Mouse (Mus musculus) intestine, embryonic 14.5 days (tissue): ENCODE results near the gene Drap1. TPM values are rescaled to one million over a fixed set of nuclear protein-coding genes. Genes with fewer than 3 reads are reported as not detected.
A peak's percentile ranks its signal among the peaks of the same experiment; 100 is the strongest.

Source experiments
- ATAC-seq: fragments of 200-750 bp; cut with Nextera tagmentation; replicated peaks from 2 replicates; pipeline ENCODE4 v1.8.0; 2017; ENCODE audit warnings: low read depth, moderate number of reproducible peaks, moderate TSS enrichment, moderate library complexity; ENCODE audit not compliant: low FRiP score, low TSS enrichment
- DNase-seq: peaks from one replicate; pipeline ENCODE4 v3.0.0-alpha.2; 2018; ENCODE audit warnings: low spot score
- H3K27ac ChIP-seq: fragments of 300-500 bp; sonication (generic); 2 replicates; pipeline ENCODE4 v1.5.1; 2014; ENCODE audit warnings: low read depth, mild to moderate bottlenecking, control low read depth
- H3K27me3 ChIP-seq: fragments of 300-500 bp; sonication (generic); replicated peaks from 2 replicates; pipeline ENCODE4 v1.6.1; 2014; ENCODE audit warnings: low read length, control low read depth; ENCODE audit not compliant: control insufficient read depth, insufficient read depth
- H3K36me3 ChIP-seq: fragments of 300-500 bp; sonication (generic); 2 replicates; pipeline ENCODE4 v1.6.1; 2014; ENCODE audit warnings: low read length, control low read depth; ENCODE audit not compliant: control insufficient read depth, insufficient read depth
- H3K4me1 ChIP-seq: fragments of 300-500 bp; sonication (generic); replicated peaks from 2 replicates; pipeline ENCODE4 v1.6.1; 2014; ENCODE audit warnings: low read length, control low read depth, mixed read lengths; ENCODE audit not compliant: control insufficient read depth, insufficient read depth
- H3K4me2 ChIP-seq: fragments of 300-500 bp; sonication (generic); 2 replicates; pipeline ENCODE4 v1.6.1; 2014; ENCODE audit warnings: low read length
- H3K4me3 ChIP-seq: fragments of 300-500 bp; sonication (generic); 2 replicates; pipeline ENCODE4 v1.5.1; 2014; ENCODE audit warnings: low read depth, low read length, control low read depth, mixed read lengths
- H3K9ac ChIP-seq: fragments of 300-500 bp; sonication (generic); 2 replicates; pipeline ENCODE4 v1.6.1; 2014; ENCODE audit warnings: mild to moderate bottlenecking, low read length
- H3K9me3 ChIP-seq: fragments of 300-500 bp; sonication (generic); 2 replicates; pipeline ENCODE4 v1.6.1; 2016; ENCODE audit warnings: low read length, control low read depth; ENCODE audit not compliant: control insufficient read depth
- WGBS: fragments of 180-500 bp; shearing (Covaris S2); extraction: QIAGEN DNeasy Blood & Tissue Kit; methylation state at CpG from one replicate; pipeline ENCODE4 v1.1.7; 2014; 5-methylcytosine and 5-hydroxymethylcytosine counted together
- polyA plus RNA-seq: library from polyadenylated mRNA; unstranded; fragments of >200 nt; fragmentation: Nextera tagmentation; extraction: Ambion mirVana; gene quantifications from 2 replicates; pipeline ENCODE4 v1.2.1, GENCODE M21; 2014

Gene Drap1
- polyA plus RNA-seq, 1 experiment from 2014 or later: 170 TPM

- WGBS: 65% methylated on average over 9 of the region's 9 CpGs
- Histone ChIP-seq H3K9ac (no peak overlapping the region), H3K4me2 (no peak overlapping the region), H3K4me1 (peaks cover 10% of the 10 kb centered on the region; the same call in 1 of the 2 replicates), H3K4me3 (no peak overlapping the region), H3K36me3 (no peaks in the 10 kb centered on the region), H3K27me3 (peaks cover 46% of the 10 kb centered on the region), H3K9me3 (peaks cover 5% of the 10 kb centered on the region; the same call in 1 of the 2 replicates), H3K27ac (no peak overlapping the region)
- ATAC-seq: no peak
- no peak for DNase-seq
Measured at GRCm38 (mm10) chr19:5444371-5444908, 19.7 kb upstream of the Drap1 start.

DNA sequence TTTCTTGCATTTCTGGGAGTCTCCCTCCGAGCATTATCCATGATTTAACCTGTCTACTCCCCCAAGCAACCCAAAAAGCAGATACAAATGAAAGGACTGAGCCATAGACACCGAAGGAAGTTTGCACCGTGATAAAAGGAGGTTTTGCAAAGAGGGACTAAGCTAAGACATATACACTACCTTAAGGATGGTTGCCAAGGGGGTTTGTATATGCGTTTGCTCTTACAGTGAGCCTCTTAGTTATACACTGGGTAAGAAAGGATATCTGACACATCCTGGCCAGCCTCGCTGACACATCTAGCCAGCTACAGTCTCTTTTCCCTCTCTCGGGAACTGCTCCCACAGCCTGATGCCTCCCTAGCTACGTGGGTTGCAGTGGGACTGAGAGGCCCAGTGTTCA is 9.2 kb upstream of the Drap1 start:
- DNase-seq (no peak), ATAC-seq (no peak)
- WGBS: 51% methylated on average over 7 of the region's 7 CpGs
- Histone ChIP-seq H3K4me1 (peaks cover 15% of the 10 kb centered on the region), H3K9ac (peak overlapping the region; percentile 17; the same call in 1 of the 2 replicates), H3K27ac (0 out of 2 replicates have a peak overlapping the region, but pooled peaks have one; percentile 58), H3K4me3 (0 out of 2 replicates have a peak overlapping the region, but pooled peaks have one; percentile 6), H3K27me3 (no peaks in the 10 kb centered on the region), H3K36me3 (no peaks in the 10 kb centered on the region), H3K4me2 (peak overlapping the region; percentile 64), H3K9me3 (no peaks in the 10 kb centered on the region)

- Histone ChIP-seq H3K36me3 (no peaks in the 10 kb centered on the region), H3K9me3 (no peaks in the 10 kb centered on the region), H3K4me3 (peak overlapping the region; percentile 6; the same call in 1 of the 2 replicates), H3K9ac (peak overlapping the region; percentile 17; the same call in 1 of the 2 replicates), H3K27ac (peak overlapping the region; percentile 58; the same call in 1 of the 2 replicates), H3K27me3 (no peaks in the 10 kb centered on the region), H3K4me1 (peaks cover 15% of the 10 kb centered on the region), H3K4me2 (peak overlapping the region; percentile 64)
- WGBS: 4% methylated on average over 15 of the region's 16 CpGs
- ATAC-seq (peak; percentile 60), DNase-seq (peak; percentile 76)
Measured at GRCm38 (mm10) chr19:5432992-5433852, 8.4 kb upstream of the Drap1 start.

- no peak overlapping the region for H3K4me2 ChIP-seq
- no peak overlapping the region for H3K27ac ChIP-seq
- no peaks in the 10 kb centered on the region for H3K27me3 ChIP-seq
- ATAC-seq: no peak
- no peak overlapping the region for H3K9ac ChIP-seq
- no peak for DNase-seq
- H3K36me3 ChIP-seq: peaks cover 4% of the 10 kb centered on the region
- H3K4me1 ChIP-seq: peaks cover 18% of the 10 kb centered on the region
- H3K4me3 ChIP-seq: no peak overlapping the region
- 77% methylated on average over 4 of the region's 4 CpGs for WGBS
- H3K9me3 ChIP-seq: no peaks in the 10 kb centered on the region
Measured at GRCm38 (mm10) chr19:5431911-5432464, 7.2 kb upstream of the Drap1 start.

DNA sequence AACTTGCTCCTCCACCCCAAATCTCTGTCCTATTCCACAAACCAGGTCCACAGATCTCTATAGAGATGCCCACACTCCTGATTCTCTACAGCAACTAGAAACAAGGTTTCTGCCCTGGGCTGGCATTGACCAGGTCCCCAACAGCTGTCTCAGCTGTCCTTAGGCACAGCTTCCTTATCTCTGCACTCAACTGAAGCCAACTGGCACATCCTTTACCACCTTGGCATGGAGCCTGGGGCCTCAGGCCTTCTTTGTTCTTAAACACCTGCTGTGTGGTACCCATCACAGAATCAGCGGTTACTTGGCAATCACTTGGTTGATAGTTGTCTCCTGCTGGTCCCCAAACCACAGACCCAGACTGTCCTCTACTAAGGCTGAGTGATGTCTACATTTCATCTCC is 5.6 kb upstream of the Drap1 start:
- Histone ChIP-seq H3K4me2 (no peak overlapping the region), H3K9ac (no peak overlapping the region), H3K4me1 (peaks cover 31% of the 10 kb centered on the region), H3K27ac (no peak overlapping the region), H3K4me3 (no peak overlapping the region), H3K9me3 (no peaks in the 10 kb centered on the region), H3K27me3 (no peaks in the 10 kb centered on the region), H3K36me3 (peaks cover 14% of the 10 kb centered on the region)
- DNase-seq (no peak), ATAC-seq (no peak)
- 94% methylated on average over 1 of the region's 1 CpGs for WGBS

DNA sequence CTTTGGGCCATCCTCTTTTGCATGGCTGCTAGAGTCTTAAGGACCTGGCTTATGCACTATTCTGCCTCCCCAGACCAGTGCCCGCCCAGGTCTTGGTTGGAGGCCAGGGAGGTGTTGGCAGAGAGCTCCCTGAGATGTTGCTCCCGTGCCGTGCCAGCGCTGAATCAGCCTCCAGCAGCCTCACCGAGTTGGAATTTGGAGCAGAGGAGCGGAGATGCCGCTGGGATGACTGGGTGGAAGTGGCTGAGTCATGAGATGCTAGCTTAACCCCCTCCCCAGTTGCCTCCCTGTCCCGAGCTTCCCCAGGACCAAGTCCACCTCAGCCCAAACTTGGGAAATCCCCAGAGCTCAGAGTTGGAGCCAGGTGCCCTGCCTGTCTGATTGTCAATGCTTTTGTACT is 5.0 kb upstream of the Drap1 start:
- no peak for DNase-seq
- Histone ChIP-seq H3K4me1 (peaks cover 31% of the 10 kb centered on the region), H3K27ac (no peak overlapping the region), H3K9ac (no peak overlapping the region), H3K36me3 (peaks cover 14% of the 10 kb centered on the region), H3K4me3 (no peak overlapping the region), H3K4me2 (no peak overlapping the region), H3K9me3 (no peaks in the 10 kb centered on the region), H3K27me3 (no peaks in the 10 kb centered on the region)
- no peak for ATAC-seq
- 57% methylated on average over 8 of the region's 8 CpGs for WGBS

DNA sequence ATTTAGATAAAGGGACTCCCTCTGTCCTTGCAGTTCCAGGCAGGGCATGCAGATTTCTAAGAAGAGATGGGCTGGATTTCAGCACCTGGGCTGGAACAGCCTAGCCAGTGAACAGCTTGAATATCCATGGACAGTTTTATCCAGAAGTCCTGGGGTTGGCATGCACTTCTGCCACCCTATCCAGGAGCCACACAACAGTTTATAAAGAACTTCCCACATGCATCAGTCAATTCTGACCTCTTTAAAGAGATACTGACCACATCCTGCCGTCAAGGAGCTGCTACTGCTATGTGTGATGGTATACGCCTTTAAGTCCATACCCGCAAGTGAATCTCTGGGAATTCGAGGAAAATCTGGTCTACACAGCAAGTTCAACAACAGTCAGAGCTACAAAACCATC is 4.4 kb upstream of the Drap1 start:
- H3K36me3 ChIP-seq: peaks cover 14% of the 10 kb centered on the region
- no peak overlapping the region for H3K4me2 ChIP-seq
- WGBS: 73% methylated on average over 4 of the region's 4 CpGs
- no peaks in the 10 kb centered on the region for H3K27me3 ChIP-seq
- DNase-seq (no peak), ATAC-seq (no peak)
- no peak overlapping the region for H3K4me3 ChIP-seq
- H3K9me3 ChIP-seq: no peaks in the 10 kb centered on the region
- H3K27ac ChIP-seq: no peak overlapping the region
- no peak overlapping the region for H3K9ac ChIP-seq
- peaks cover 31% of the 10 kb centered on the region for H3K4me1 ChIP-seq

DNA sequence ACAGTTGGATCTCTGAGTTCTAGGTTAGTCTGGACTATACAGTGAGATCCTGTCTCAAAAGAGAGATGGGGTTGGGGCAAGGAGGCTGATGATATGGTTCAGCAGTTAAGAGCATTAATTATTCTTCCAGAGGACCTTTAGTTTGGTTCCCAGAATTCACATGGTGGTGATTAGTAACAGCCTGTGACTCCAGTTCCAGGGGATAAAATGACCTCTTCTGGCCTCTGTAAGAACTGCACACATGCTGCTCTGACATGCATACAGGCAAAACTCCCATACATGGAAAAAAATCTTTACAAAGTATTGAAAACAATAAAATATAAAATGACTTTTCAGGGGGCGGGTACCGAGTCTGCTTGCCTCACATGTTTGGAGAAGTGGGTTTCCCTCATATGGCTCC is 3.3 kb upstream of the Drap1 start:
- H3K4me2 ChIP-seq: no peak overlapping the region
- no peak overlapping the region for H3K27ac ChIP-seq
- H3K27me3 ChIP-seq: no peaks in the 10 kb centered on the region
- no peak for ATAC-seq
- peaks cover 16% of the 10 kb centered on the region for H3K36me3 ChIP-seq
- 73% methylated on average over 2 of the region's 2 CpGs for WGBS
- no peaks in the 10 kb centered on the region for H3K9me3 ChIP-seq
- H3K4me1 ChIP-seq: peaks cover 27% of the 10 kb centered on the region
- H3K9ac ChIP-seq: no peak overlapping the region
- DNase-seq: no peak
- no peak overlapping the region for H3K4me3 ChIP-seq
